Mouse (Mus musculus): ENCODE data around the gene Baiap2l1.

GRCm38 (mm10) chr5:144259228-144259627 is 98.7 kb downstream of the Baiap2l1 start:
- no peak for TF ChIP-seq CTCF (IDR thresholded peaks at IDR 0.05; ENCODE audit: insufficient read depth, low read depth, low read length)
- TF ChIP-seq POLR2A (IDR thresholded peaks at IDR 0.05; ENCODE audit: insufficient read depth, low read depth, low read length) = no peak

All from olfactory bulb, adult 2 months (tissue).